Mouse (Mus musculus) G1E (cell line): ENCODE measurements around the gene Arl15. TPM values are rescaled to one million over a fixed set of nuclear protein-coding genes. Genes with fewer than 3 reads are reported as not detected.

Source experiments
- ATAC-seq: 2 replicates; pipeline ENCODE4 v1.8.0; 2016; ENCODE audit warnings: mild to moderate bottlenecking; ENCODE audit not compliant: insufficient number of reproducible peaks, poor library complexity, low FRiP score, severe bottlenecking; ENCODE audit errors: extremely low read depth
- DNase-seq: peaks from one replicate; pipeline ENCODE4 v3.0.0; 2012; ENCODE audit warnings: low spot score
- H3K27me3 ChIP-seq: 2 replicates; pipeline ENCODE4 v1.6.1; 2012; ENCODE audit warnings: mild to moderate bottlenecking, low read length, inconsistent platforms; ENCODE audit not compliant: insufficient read depth
- H3K36me3 ChIP-seq: replicated peaks from 2 replicates; pipeline ENCODE3; 2012; ENCODE audit warnings: mild to moderate bottlenecking, inconsistent platforms
- H3K4me1 ChIP-seq: 2 replicates; pipeline ENCODE4 v1.6.1; 2012; ENCODE audit warnings: low read depth, low read length, inconsistent platforms, mixed read lengths; ENCODE audit not compliant: insufficient read depth
- H3K4me3 ChIP-seq: 2 replicates; pipeline ENCODE4 v1.5.1; 2012; ENCODE audit warnings: low read depth, mild to moderate bottlenecking, inconsistent platforms, low read length, moderate library complexity, mixed read lengths
- H3K9me3 ChIP-seq: replicated peaks from 2 replicates; pipeline ENCODE4 v1.6.1; 2012; ENCODE audit warnings: inconsistent platforms
- CTCF ChIP-seq: IDR thresholded peaks from 2 replicates; pipeline ENCODE4 v1.5.1; 2012; ENCODE audit warnings: low read depth, low read length, inconsistent platforms, mixed read lengths
- GATA1 ChIP-seq: IDR thresholded peaks from 2 replicates; pipeline ENCODE4 v1.6.1; 2012; ENCODE audit warnings: borderline replicate concordance, low read length, inconsistent platforms, mixed read lengths
- GATA2 ChIP-seq: IDR thresholded peaks from 2 replicates; pipeline ENCODE4 v1.6.1; 2012; ENCODE audit warnings: low read depth, low read length, inconsistent platforms, borderline replicate concordance
- POLR2AphosphoS5 ChIP-seq: IDR thresholded peaks from 2 replicates; pipeline ENCODE4 v1.6.1; 2012; ENCODE audit warnings: low read depth, low read length, inconsistent platforms; ENCODE audit not compliant: insufficient replicate concordance
- TAL1 ChIP-seq: conservative IDR thresholded peaks from 2 replicates; pipeline ENCODE4 v1.6.1; 2012; ENCODE audit warnings: low read depth, low read length, inconsistent platforms, mixed read lengths
- polyA plus RNA-seq: library from polyadenylated mRNA; stranded (reverse); fragments of >175 nt; gene quantifications from 2 replicates; pipeline ENCODE4 v1.2.3, GENCODE M21; 2012
- total RNA-seq, 2 experiments: library from RNA; stranded (forward) in 1 of 2; stranded (reverse) in 1 of 2; fragments of 200-1000 nt in 1 of 2; fragments of >200 nt in 1 of 2; fragmentation: Nextera tagmentation in 1 of 2; gene quantifications; 2 replicates each; pipeline ENCODE4 v1.2.3; 2014 to 2017

Gene Arl15
- total and polyA plus RNA-seq, 3 experiments: 3.2 to 73.8 (median 64.0) TPM

- H3K36me3 ChIP-seq: peaks cover 85% of the 10 kb centered on the region
- H3K4me1 ChIP-seq: peaks cover 4% of the 10 kb centered on the region; the same call in 1 of the 2 replicates
- H3K27me3 ChIP-seq: no peaks in the 10 kb centered on the region
- TF ChIP-seq GATA1 (no peak), TAL1 (no peak), POLR2AphosphoS5 (no peak), GATA2 (no peak), CTCF (no peak)
- ATAC-seq: no peak
- no peak for DNase-seq
- H3K4me3 ChIP-seq: no peak overlapping the region
- H3K9me3 ChIP-seq: no peaks in the 10 kb centered on the region
These were observed 200.3 kb downstream of the Arl15 start for GRCm38 (mm10) chr13:113994586-113994985.

- Histone ChIP-seq H3K4me1 (peaks cover 4% of the 10 kb centered on the region; the same call in 1 of the 2 replicates), H3K4me3 (no peak overlapping the region), H3K27me3 (no peaks in the 10 kb centered on the region), H3K36me3 (peaks cover 82% of the 10 kb centered on the region), H3K9me3 (no peaks in the 10 kb centered on the region)
- TF ChIP-seq GATA2: no peak
- no peak for TF ChIP-seq POLR2AphosphoS5
- no peak for TF ChIP-seq TAL1
- no peak for TF ChIP-seq CTCF
- TF ChIP-seq GATA1: no peak
- DNase-seq (no peak), ATAC-seq (no peak)
These were observed 201.4 kb downstream of the Arl15 start for GRCm38 (mm10) chr13:113995490-113996236.

GRCm38 (mm10) chr13:113998811-113999210 is 204.5 kb downstream of the Arl15 start:
- Histone ChIP-seq H3K36me3 (peaks cover 82% of the 10 kb centered on the region), H3K27me3 (no peaks in the 10 kb centered on the region), H3K4me1 (peaks cover 3% of the 10 kb centered on the region; the same call in 1 of the 2 replicates), H3K4me3 (no peak overlapping the region), H3K9me3 (no peaks in the 10 kb centered on the region)
- no peak for DNase-seq
- ATAC-seq: no peak
- TF ChIP-seq GATA1: no peak
- TF ChIP-seq TAL1: no peak
- no peak for TF ChIP-seq POLR2AphosphoS5
- no peak for TF ChIP-seq CTCF
- no peak for TF ChIP-seq GATA2

GRCm38 (mm10) chr13:114003463-114003862 is 209.2 kb downstream of the Arl15 start:
- TF ChIP-seq GATA2: no peak
- no peak for TF ChIP-seq GATA1
- Histone ChIP-seq H3K4me1 (peaks cover 6% of the 10 kb centered on the region; the same call in 1 of the 2 replicates), H3K9me3 (no peaks in the 10 kb centered on the region), H3K27me3 (no peaks in the 10 kb centered on the region), H3K36me3 (peaks cover 89% of the 10 kb centered on the region), H3K4me3 (no peak overlapping the region)
- no peak for ATAC-seq
- no peak for DNase-seq

GRCm38 (mm10) chr13:114004191-114004590 is 209.9 kb downstream of the Arl15 start:
- no peaks in the 10 kb centered on the region for H3K9me3 ChIP-seq
- no peaks in the 10 kb centered on the region for H3K27me3 ChIP-seq
- no peak for ATAC-seq
- TF ChIP-seq POLR2AphosphoS5 (no peak), GATA2 (no peak), CTCF (no peak), GATA1 (no peak), TAL1 (no peak)
- no peak for DNase-seq
- H3K4me1 ChIP-seq: peaks cover 6% of the 10 kb centered on the region; the same call in 1 of the 2 replicates
- no peak overlapping the region for H3K4me3 ChIP-seq
- H3K36me3 ChIP-seq: peaks cover 91% of the 10 kb centered on the region

GRCm38 (mm10) chr13:114009786-114010185 is 215.5 kb downstream of the Arl15 start:
- no peak for TF ChIP-seq TAL1
- TF ChIP-seq POLR2AphosphoS5: no peak
- no peak for TF ChIP-seq GATA1
- no peak for TF ChIP-seq CTCF
- no peak for TF ChIP-seq GATA2
- no peak overlapping the region for H3K4me3 ChIP-seq
- no peak for DNase-seq
- H3K4me1 ChIP-seq: peaks cover 3% of the 10 kb centered on the region; the same call in 1 of the 2 replicates
- H3K27me3 ChIP-seq: no peaks in the 10 kb centered on the region
- peaks cover 96% of the 10 kb centered on the region for H3K36me3 ChIP-seq
- H3K9me3 ChIP-seq: no peaks in the 10 kb centered on the region
- ATAC-seq: no peak
